Mouse (Mus musculus) heart, postnatal 25 days (tissue): ENCODE data around the gene Nol3. TPM values are rescaled to one million over a fixed set of nuclear protein-coding genes. Genes with fewer than 3 reads are reported as not detected.

Experiments
- DNase-seq: peaks from one replicate; pipeline ENCODE4 v3.0.0; 2022; ENCODE audit warnings: low spot score
- intact Hi-C: fragments of 180-260 bp; cut with DNase I; formaldehyde crosslinking; loops from one replicate; pipeline ENCODE4 v1.15.1; 2025
- microRNA-seq: library from miRNA; unstranded; fragments of <30 nt; microRNA quantifications from one replicate; pipeline ENCODE4 v1.2.0, GENCODE M21; 2022
- total RNA-seq, 2 experiments: library from RNA; stranded (reverse); gene quantifications; 2 replicates each; pipeline ENCODE4 v1.2.3; 2021

The Nol3 gene
- total RNA-seq, 2 experiments from 2014 or later, result 17.2 to 20.1 TPM

- DNase-seq, result no peak
- intact Hi-C loops, result no loop called here
These were observed 51.0 kb downstream of the Nol3 start for GRCm38 (mm10) chr8:105326968-105327367.

GRCm38 (mm10) chr8:105330325-105330724 is 54.4 kb downstream of the Nol3 start:
- no peak for DNase-seq
- intact Hi-C loops, result no loop called here

- intact Hi-C loops, result no loop called here
- no peak for DNase-seq
These were observed 55.5 kb downstream of the Nol3 start for GRCm38 (mm10) chr8:105331469-105331868.

Small RNA genes within 50 kb of the gene (microRNA-seq; reads per million reads assigned to microRNA genes)
- not detected for gene Gm27320
- gene Mir328, result 2,070 reads per million, percentile 85 among the genes with 10 or more reads in this experiment

Other genes starting within 250 kb of the Nol3 start
- gene Ces3a, start 227.5 kb upstream of the Nol3 start, total RNA-seq, result not detected
- gene Ces3b, start 192.4 kb upstream of the Nol3 start, total RNA-seq, result under 1 TPM in 1 of 2 experiments, not detected in 1; 0.23 TPM
- not detected for gene Ces4a, start 144.3 kb upstream of the Nol3 start, total RNA-seq
- 10 to 100 TPM; 20.2 to 26.8 TPM for gene Cbfb, start 105.5 kb upstream of the Nol3 start, total RNA-seq
- gene D230025D16Rik, start 51.0 kb upstream of the Nol3 start, total RNA-seq, result 10 to 100 TPM; 18.5 to 19.5 TPM
- 1 to 10 TPM; 4.1 to 4.9 TPM for gene B3gnt9, start 21.0 kb upstream of the Nol3 start, total RNA-seq
- 1 to 10 TPM; 4.4 to 6.9 TPM for gene Tradd, start 11.5 kb upstream of the Nol3 start, total RNA-seq
- 1 to 10 TPM; 2.4 to 2.7 TPM for gene Fbxl8, start 11.5 kb upstream of the Nol3 start, total RNA-seq
- 1 to 10 TPM; 1.5 to 2.2 TPM for gene Hsf4, start 6.3 kb upstream of the Nol3 start, total RNA-seq
- 1 to 10 TPM; 1.8 to 2.0 TPM for gene 4931428F04Rik, start 13.7 kb downstream of the Nol3 start, total RNA-seq
- 1 to 10 TPM; 4.9 to 7.1 TPM for gene Exoc3l, start 20.0 kb downstream of the Nol3 start, total RNA-seq
- gene E2f4, start 21.5 kb downstream of the Nol3 start, total RNA-seq, result 10 to 100 TPM; 19.8 to 21.5 TPM
- under 1 TPM; 0.81 to 0.91 TPM for gene Elmo3, start 29.5 kb downstream of the Nol3 start, total RNA-seq
- 1 to 10 TPM; 1.3 to 1.9 TPM for gene Lrrc29, start 50.1 kb downstream of the Nol3 start, total RNA-seq
- gene Tmem208, start 50.2 kb downstream of the Nol3 start, total RNA-seq, result 10 to 100 TPM; 23.4 to 25.3 TPM
- gene Fhod1, start 71.8 kb downstream of the Nol3 start, total RNA-seq, result 1 to 10 TPM; 6.1 to 7.2 TPM
- gene Slc9a5, start 72.7 kb downstream of the Nol3 start, total RNA-seq, result under 1 TPM; 0.29 to 0.56 TPM
- not detected for gene Plekhg4, start 97.1 kb downstream of the Nol3 start, total RNA-seq
- gene Kctd19, start 137.4 kb downstream of the Nol3 start, total RNA-seq, result under 1 TPM in 1 of 2 experiments, not detected in 1; 0.44 TPM
- under 1 TPM; 0.42 to 0.73 TPM for gene Lrrc36, start 137.4 kb downstream of the Nol3 start, total RNA-seq
- 10 to 100 TPM; 51.4 TPM for gene Tppp3, start 195.4 kb downstream of the Nol3 start, total RNA-seq
- gene Zdhhc1, start 220.8 kb downstream of the Nol3 start, total RNA-seq, result 10 to 100 TPM; 12.8 to 13.6 TPM
- gene Hsd11b2, start 242.6 kb downstream of the Nol3 start, total RNA-seq, result under 1 TPM; 0.13 to 0.36 TPM